Mouse (Mus musculus): ENCODE measurements around the gene Scn3b. TPM values are rescaled to one million over a fixed set of nuclear protein-coding genes. Genes with fewer than 3 reads are reported as not detected.

The Scn3b gene
- 34.7 and 42.9 TPM in 2 replicates for polyA plus RNA-seq (2014; fragmentation: Nextera tagmentation; extraction: Ambion mirVana)

DNA sequence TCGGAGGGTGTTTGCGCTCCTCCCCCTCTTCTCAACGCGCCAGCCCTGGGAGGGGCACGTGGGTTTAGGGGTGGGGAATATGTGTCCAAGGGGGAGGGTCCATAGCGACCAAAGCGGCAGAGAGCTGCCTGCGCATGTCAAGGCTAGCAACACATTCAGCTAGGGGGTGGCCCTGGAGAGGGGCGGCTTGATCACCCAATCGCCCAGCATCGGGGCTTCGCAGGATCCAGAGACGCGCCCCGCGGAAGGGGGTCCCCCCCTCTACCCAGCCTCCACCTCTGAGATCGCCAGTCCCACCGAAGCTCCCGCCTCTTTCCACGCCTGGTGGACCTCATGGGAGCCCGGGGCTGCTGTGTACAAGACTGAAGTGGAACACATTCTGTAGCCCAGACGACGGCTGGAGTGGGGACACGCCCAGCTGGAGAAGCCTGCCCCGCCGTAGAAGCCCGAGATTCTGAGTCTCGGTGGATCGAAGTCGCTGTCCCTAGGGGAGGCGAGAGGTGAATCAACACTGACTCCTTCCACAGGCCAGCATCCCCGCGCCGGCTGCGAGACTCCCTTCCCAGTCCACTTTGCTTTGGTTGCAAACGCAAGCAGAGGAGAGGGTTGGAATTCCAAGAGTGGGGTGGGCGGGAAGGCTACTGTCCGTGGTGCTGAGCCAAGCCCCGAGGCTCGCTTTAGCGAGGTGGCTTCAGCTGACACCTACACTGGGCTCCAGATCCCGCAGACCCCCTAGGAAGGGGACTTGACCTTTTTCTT lies at the start of gene Scn3b:
Scn3b (plus strand) TSS at position 115 of the 759 bp plus-strand sequence.
- Histone ChIP-seq H3K27me3 (replicated peaks; ENCODE audit: control insufficient read depth, insufficient read depth, low read length) (peaks cover 11% of the 10 kb centered on the region), H3K27ac (replicated peaks; ENCODE audit: low read depth, low read length) (no peak within 1 kb of the TSS; the same call in 1 of the 2 replicates), H3K4me2 (ENCODE audit: low read depth, low read length) (peak within 1 kb of the TSS; percentile 59), H3K4me1 (ENCODE audit: control insufficient read depth, insufficient read depth, low read length) (peaks cover 9% of the 10 kb centered on the region), H3K9ac (ENCODE audit: low read depth, low read length) (peak within 1 kb of the TSS; percentile 11; the same call in 1 of the 2 replicates), H3K4me3 (ENCODE audit: low read depth, low read length) (peak within 1 kb of the TSS; percentile 38), H3K9me3 (ENCODE audit: control insufficient read depth, low read length) (no peaks in the 10 kb centered on the region), H3K36me3 (ENCODE audit: control insufficient read depth, insufficient read depth, low read length) (no peaks in the 10 kb centered on the region)
- WGBS = 1% methylated on average over 36 of the region's 42 CpGs
- ATAC-seq (ENCODE audit: low read depth) (peak; percentile 92), DNase-seq (ENCODE audit: low spot score) (peak; percentile 78)

DNA sequence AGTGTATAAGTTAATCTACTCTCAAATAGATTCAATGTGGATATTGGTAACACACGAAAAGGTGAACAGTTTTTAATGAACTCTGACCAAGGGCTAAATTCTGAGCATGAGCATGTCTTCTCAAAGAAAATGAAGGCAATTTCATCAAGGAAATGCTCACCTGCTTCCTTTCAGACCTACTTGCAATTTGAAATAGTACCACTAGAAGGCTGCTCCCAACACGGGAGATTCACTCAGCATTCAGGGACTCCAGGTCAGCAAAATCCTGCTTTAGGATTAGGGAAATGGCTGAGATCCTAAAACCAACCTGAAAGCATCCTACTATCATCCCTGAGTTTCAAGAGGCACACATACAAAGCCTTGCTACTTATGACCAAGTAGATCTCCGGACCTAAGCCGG lies 44.7 kb upstream of the Scn3b start:
- WGBS = 72% methylated on average over 4 of the region's 4 CpGs
- no peaks in the 10 kb centered on the region for H3K9me3 ChIP-seq (ENCODE audit: control insufficient read depth, low read length)
- DNase-seq (ENCODE audit: low spot score) (no peak), ATAC-seq (ENCODE audit: low read depth) (no peak)
- H3K4me1 ChIP-seq (ENCODE audit: control insufficient read depth, insufficient read depth, low read length) = no peaks in the 10 kb centered on the region
- no peaks in the 10 kb centered on the region for H3K27me3 ChIP-seq (replicated peaks; ENCODE audit: control insufficient read depth, insufficient read depth, low read length)
- H3K4me3 ChIP-seq (ENCODE audit: low read depth, low read length) = no peak overlapping the region
- H3K4me2 ChIP-seq (ENCODE audit: low read depth, low read length) = no peak overlapping the region
- H3K27ac ChIP-seq (replicated peaks; ENCODE audit: low read depth, low read length) = no peak overlapping the region
- no peaks in the 10 kb centered on the region for H3K36me3 ChIP-seq (ENCODE audit: control insufficient read depth, insufficient read depth, low read length)
- H3K9ac ChIP-seq (ENCODE audit: low read depth, low read length) = no peak overlapping the region

DNA sequence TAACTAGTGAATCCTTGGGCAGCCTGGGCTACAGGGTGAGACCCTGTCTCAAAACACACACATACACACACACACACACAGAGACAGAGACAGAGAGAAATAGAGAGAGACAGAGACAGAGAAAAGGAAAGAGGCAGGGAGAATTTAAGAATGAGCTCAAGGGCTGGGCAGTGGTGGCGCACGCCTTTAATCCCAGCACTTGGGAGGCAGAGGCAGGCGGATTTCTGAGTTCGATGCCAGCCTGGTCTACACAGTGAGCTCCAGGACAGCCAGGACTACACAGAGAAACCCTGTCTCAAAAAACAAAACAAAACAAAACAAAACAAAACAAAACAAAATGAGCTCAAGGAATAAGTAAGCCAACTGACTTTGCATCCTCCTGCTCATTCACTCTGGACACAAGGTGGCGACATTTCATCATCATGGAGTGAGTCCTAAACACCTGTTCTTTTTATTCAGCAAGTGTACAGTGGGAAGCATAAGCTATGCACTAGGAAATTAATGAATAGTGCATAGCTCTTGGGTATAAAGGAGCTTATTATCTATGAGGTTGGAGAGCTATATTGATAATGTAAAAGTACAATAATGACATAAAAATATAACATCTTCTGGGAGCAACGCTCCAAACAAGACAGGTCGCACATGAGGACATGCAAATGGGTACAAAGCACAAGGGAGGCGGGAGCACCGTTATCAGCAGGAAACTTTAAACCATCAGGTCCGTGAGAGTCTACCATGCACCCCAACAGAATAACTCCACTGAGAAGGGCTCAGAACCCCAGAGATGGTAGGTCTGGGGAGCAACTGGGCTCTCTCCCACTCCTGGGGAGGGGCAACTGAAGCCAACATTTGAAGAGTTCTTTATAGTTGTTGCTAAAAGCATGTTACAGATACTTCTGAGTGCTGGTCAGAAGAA lies 40.9 kb upstream of the Scn3b start:
- Histone ChIP-seq H3K27me3 (replicated peaks; ENCODE audit: control insufficient read depth, insufficient read depth, low read length) (no peaks in the 10 kb centered on the region; the same call in 1 of the 2 replicates), H3K4me3 (ENCODE audit: low read depth, low read length) (no peak overlapping the region), H3K36me3 (ENCODE audit: control insufficient read depth, insufficient read depth, low read length) (no peaks in the 10 kb centered on the region), H3K9ac (ENCODE audit: low read depth, low read length) (no peak overlapping the region), H3K9me3 (ENCODE audit: control insufficient read depth, low read length) (no peaks in the 10 kb centered on the region), H3K4me2 (ENCODE audit: low read depth, low read length) (no peak overlapping the region), H3K4me1 (ENCODE audit: control insufficient read depth, insufficient read depth, low read length) (no peaks in the 10 kb centered on the region), H3K27ac (replicated peaks; ENCODE audit: low read depth, low read length) (no peak overlapping the region)
- peak; percentile 85 for DNase-seq (ENCODE audit: low spot score)
- peak; percentile 83 for ATAC-seq (ENCODE audit: low read depth)
- WGBS = 69% methylated on average over 10 of the region's 10 CpGs

DNA sequence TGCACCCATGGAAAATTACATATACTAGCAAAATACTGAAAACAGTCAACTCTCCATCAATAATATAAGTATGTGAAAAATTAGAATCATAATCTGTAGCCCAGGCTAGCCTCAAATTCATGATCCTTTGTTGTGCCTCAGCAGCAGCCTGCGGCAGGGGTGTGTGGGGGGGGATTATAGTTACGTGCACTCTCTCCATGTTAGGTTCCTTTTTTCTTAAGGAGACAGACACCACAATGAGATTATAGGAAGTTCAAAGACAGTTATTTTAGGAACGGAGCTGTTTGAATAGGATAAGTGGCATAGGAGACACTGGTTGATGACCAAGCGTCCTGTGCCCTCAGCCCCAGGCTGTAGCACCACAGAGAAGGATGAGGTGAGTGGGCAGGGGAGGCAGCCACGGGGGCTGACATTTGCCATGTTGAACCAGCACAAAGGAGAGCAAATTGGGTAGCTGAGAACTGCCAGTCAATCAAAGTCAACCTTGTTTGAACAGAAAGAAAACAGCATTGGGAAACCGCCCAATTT lies 40.1 kb upstream of the Scn3b start:
- Histone ChIP-seq H3K4me3 (ENCODE audit: low read depth, low read length) (no peak overlapping the region), H3K9me3 (ENCODE audit: control insufficient read depth, low read length) (no peaks in the 10 kb centered on the region), H3K36me3 (ENCODE audit: control insufficient read depth, insufficient read depth, low read length) (no peaks in the 10 kb centered on the region), H3K9ac (ENCODE audit: low read depth, low read length) (no peak overlapping the region), H3K4me1 (ENCODE audit: control insufficient read depth, insufficient read depth, low read length) (no peaks in the 10 kb centered on the region), H3K27ac (replicated peaks; ENCODE audit: low read depth, low read length) (no peak overlapping the region), H3K27me3 (replicated peaks; ENCODE audit: control insufficient read depth, insufficient read depth, low read length) (no peaks in the 10 kb centered on the region; the same call in 1 of the 2 replicates), H3K4me2 (ENCODE audit: low read depth, low read length) (no peak overlapping the region)
- 40% methylated on average over 6 of the region's 6 CpGs for WGBS
- DNase-seq (ENCODE audit: low spot score) = no peak
- no peak for ATAC-seq (ENCODE audit: low read depth)

DNA sequence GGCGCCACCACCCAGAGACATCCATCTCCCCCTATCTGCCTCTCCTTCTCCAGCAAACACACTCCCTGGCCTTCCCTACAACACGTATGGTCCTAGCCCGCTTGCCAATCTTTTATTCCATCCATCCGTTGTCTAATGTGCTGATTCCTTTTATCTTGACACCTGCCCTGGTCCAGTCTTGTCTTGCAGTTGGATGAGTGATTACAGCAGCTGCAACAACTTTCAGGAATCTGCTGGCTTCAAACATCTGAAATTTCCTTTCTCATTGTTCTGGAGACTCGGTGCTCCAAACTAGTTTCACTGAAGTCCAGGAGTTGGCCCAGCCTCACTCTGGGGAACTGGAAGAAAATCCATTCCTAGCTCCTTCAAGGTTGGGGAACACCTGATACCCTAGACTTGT lies 39.5 kb upstream of the Scn3b start:
- H3K9ac ChIP-seq (ENCODE audit: low read depth, low read length) = no peak overlapping the region
- H3K27ac ChIP-seq (replicated peaks; ENCODE audit: low read depth, low read length) = no peak overlapping the region
- no peaks in the 10 kb centered on the region for H3K9me3 ChIP-seq (ENCODE audit: control insufficient read depth, low read length)
- no peaks in the 10 kb centered on the region for H3K4me1 ChIP-seq (ENCODE audit: control insufficient read depth, insufficient read depth, low read length)
- ATAC-seq (ENCODE audit: low read depth) (peak; percentile 31; the same call in 1 of the 2 replicates), DNase-seq (ENCODE audit: low spot score) (peak; percentile 55)
- H3K36me3 ChIP-seq (ENCODE audit: control insufficient read depth, insufficient read depth, low read length) = no peaks in the 10 kb centered on the region
- no peak overlapping the region for H3K4me3 ChIP-seq (ENCODE audit: low read depth, low read length)
- H3K4me2 ChIP-seq (ENCODE audit: low read depth, low read length) = no peak overlapping the region
- WGBS = 56% methylated on average over 5 of the region's 5 CpGs
- H3K27me3 ChIP-seq (replicated peaks; ENCODE audit: control insufficient read depth, insufficient read depth, low read length) = no peaks in the 10 kb centered on the region; the same call in 1 of the 2 replicates

DNA sequence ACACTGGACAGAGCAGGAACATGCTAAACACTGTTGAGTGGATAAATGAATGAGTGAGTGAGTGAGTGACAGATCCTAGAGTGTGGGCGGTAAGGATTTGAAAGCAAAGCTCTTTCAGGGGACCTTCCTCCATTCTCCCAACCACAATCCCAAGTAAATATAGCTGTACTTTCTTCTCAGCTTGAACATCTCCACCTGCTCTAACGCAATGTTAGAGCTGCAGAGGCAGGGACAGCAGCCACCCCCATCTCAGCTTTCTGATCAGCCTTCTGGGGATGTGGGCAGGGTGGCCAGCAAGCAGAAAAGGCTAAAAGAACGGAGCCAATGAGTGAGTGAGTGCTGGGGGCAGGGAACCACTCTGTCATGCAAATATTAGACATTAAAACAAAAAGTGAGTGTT lies 38.0 kb upstream of the Scn3b start:
- WGBS = 77% methylated on average over 3 of the region's 3 CpGs

DNA sequence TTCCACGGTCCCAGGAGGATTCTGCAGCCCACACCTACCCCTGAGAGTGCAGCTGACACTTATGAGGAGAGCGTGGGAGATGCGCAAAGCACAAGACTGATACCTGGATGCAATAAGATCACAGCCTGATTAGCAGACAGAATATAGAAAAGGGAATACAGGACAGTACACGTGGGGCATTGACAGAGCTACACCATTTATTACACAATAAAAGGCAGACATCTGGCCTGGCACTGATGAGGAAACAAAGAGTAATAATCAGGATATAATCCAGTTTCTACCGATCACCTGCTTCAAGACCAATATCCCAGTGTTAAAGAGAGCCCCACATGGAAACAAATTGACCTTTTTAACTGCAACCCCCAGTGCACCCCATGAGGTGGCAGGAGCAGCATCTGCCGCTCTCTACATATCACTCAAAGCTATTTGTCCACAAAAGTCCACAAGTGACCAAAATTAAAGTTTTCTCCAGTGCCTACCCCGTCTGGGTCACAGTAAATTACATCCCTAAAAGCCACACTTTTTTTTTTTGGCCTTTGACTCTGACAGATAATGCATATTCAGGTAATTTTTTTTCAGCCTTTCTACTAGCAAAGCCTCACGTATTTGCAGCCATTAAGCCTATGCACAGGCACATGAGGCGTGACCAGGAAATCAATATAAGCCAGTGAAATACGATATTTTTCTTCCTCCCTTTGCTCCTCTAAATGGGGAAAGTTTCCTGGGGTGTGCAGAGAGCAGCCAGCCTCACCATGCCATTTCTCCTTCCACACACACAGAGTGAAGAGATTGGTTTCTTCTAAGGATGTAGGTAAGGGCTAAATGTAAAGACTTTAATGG lies 34.6 kb upstream of the Scn3b start:
- DNase-seq (ENCODE audit: low spot score) (peak; percentile 13), ATAC-seq (ENCODE audit: low read depth) (no peak)
- 52% methylated on average over 10 of the region's 10 CpGs for WGBS
- Histone ChIP-seq H3K4me3 (ENCODE audit: low read depth, low read length) (no peak overlapping the region), H3K36me3 (ENCODE audit: control insufficient read depth, insufficient read depth, low read length) (no peaks in the 10 kb centered on the region), H3K4me1 (ENCODE audit: control insufficient read depth, insufficient read depth, low read length) (no peaks in the 10 kb centered on the region), H3K9ac (ENCODE audit: low read depth, low read length) (no peak overlapping the region), H3K27ac (replicated peaks; ENCODE audit: low read depth, low read length) (no peak overlapping the region), H3K4me2 (ENCODE audit: low read depth, low read length) (no peak overlapping the region), H3K9me3 (ENCODE audit: control insufficient read depth, low read length) (no peaks in the 10 kb centered on the region), H3K27me3 (replicated peaks; ENCODE audit: control insufficient read depth, insufficient read depth, low read length) (no peaks in the 10 kb centered on the region; the same call in 1 of the 2 replicates)

More for the DNA sequence above, 38.0 kb upstream of the Scn3b start:
- Histone ChIP-seq H3K9me3 (ENCODE audit: control insufficient read depth, low read length) (no peaks in the 10 kb centered on the region), H3K27ac (replicated peaks; ENCODE audit: low read depth, low read length) (no peak overlapping the region), H3K4me3 (ENCODE audit: low read depth, low read length) (no peak overlapping the region), H3K9ac (ENCODE audit: low read depth, low read length) (no peak overlapping the region), H3K27me3 (replicated peaks; ENCODE audit: control insufficient read depth, insufficient read depth, low read length) (no peaks in the 10 kb centered on the region; the same call in 1 of the 2 replicates), H3K4me2 (ENCODE audit: low read depth, low read length) (no peak overlapping the region), H3K4me1 (ENCODE audit: control insufficient read depth, insufficient read depth, low read length) (no peaks in the 10 kb centered on the region), H3K36me3 (ENCODE audit: control insufficient read depth, insufficient read depth, low read length) (no peaks in the 10 kb centered on the region)
- no peak for DNase-seq (ENCODE audit: low spot score)
- no peak for ATAC-seq (ENCODE audit: low read depth)

DNA sequence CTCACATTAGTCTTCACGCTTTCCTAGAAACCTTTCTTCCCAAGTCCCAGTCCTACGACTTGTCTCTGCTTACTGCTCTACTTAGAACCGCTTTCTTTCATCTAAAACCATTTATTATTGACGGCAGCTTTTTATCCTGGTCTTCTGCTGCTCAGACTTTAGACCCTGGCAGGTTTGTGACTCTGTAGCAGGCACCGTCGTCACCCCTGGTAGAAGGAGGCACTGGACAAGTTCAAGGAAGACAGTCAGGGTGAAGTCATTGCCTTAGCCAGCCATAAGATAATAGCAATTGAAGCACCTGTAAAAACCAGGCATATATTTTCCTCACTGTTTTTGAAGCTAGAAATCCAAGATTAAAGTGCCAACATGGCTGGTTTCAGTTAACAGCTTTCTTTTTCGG lies 33.8 kb upstream of the Scn3b start:
- H3K9me3 ChIP-seq (ENCODE audit: control insufficient read depth, low read length) = no peaks in the 10 kb centered on the region
- 86% methylated on average over 7 of the region's 7 CpGs for WGBS
- ATAC-seq (ENCODE audit: low read depth) (no peak), DNase-seq (ENCODE audit: low spot score) (no peak)
- no peak overlapping the region for H3K27ac ChIP-seq (replicated peaks; ENCODE audit: low read depth, low read length)
- H3K4me1 ChIP-seq (ENCODE audit: control insufficient read depth, insufficient read depth, low read length) = no peaks in the 10 kb centered on the region
- H3K4me3 ChIP-seq (ENCODE audit: low read depth, low read length) = no peak overlapping the region
- H3K9ac ChIP-seq (ENCODE audit: low read depth, low read length) = no peak overlapping the region
- H3K36me3 ChIP-seq (ENCODE audit: control insufficient read depth, insufficient read depth, low read length) = no peaks in the 10 kb centered on the region
- no peak overlapping the region for H3K4me2 ChIP-seq (ENCODE audit: low read depth, low read length)
- H3K27me3 ChIP-seq (replicated peaks; ENCODE audit: control insufficient read depth, insufficient read depth, low read length) = peaks cover 1% of the 10 kb centered on the region

Data from embryonic facial prominence, embryonic 14.5 days (tissue).